In the genomic region with DNA sequence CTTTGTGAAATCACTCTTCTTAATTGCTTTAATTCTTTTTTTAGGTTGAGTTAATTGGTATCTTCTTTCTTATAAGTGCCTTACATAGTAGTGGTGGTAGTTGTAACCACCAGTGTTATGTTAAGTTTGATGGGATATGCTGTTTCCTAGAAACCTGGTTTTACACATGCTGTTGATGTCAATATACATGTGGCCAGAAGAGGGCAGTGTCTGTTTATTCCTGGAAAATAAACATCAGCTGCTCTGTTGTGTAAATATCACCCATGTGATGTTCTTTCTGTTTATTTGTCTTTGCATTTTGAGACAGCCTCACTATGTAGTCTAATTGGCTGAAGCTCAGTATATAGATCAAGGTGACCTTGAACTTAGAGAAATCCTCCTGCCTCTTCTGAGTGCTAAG, we compare ENCODE assay signal across 9 mouse cellular contexts. TPM values are rescaled to one million over a fixed set of nuclear protein-coding genes. Genes with fewer than 3 reads are reported as not detected.
DNase-seq lines count a peak whose midpoint lies in the region; ATAC-seq and TF ChIP-seq lines count a peak whose summit lies in the region.
"Had no signal": no experiment of that assay in that cellular context is flagged by ENCODE, and none has a peak within 500 bp of the region (broad histone marks: within the 10 kb centered on the region; RNA-seq: fewer than 3 reads in every experiment).

No protein-coding gene starts in this region.

- TF ChIP-seq CTCF in kidney, adult 2 months (conservative IDR thresholded peaks at IDR 0.05; ENCODE audit: insufficient read depth, insufficient read length, low read depth, low read length) = 0 out of 2 replicates have a peak, but pooled peaks have one; percentile 15
- TF ChIP-seq CTCF in hindbrain, postnatal 0 days (IDR thresholded peaks at IDR 0.05; ENCODE audit: low read depth) = peak; percentile 80
- TF ChIP-seq CTCF in stomach, postnatal 0 days (IDR thresholded peaks at IDR 0.05; ENCODE audit: low read depth) = peak; percentile 76

- no peaks in the 10 kb centered on the region for H3K4me1 ChIP-seq in kidney, adult 2 months (ENCODE audit: control insufficient read depth, insufficient read depth, low read length)
- H3K4me1 ChIP-seq in kidney, embryonic 14.5 days (ENCODE audit: control insufficient read depth, insufficient read depth, low read length) = no peaks in the 10 kb centered on the region
- no peaks in the 10 kb centered on the region for H3K4me1 ChIP-seq in hindbrain, postnatal 0 days (ENCODE audit: insufficient read depth, low read length)
- H3K4me1 ChIP-seq in stomach, postnatal 0 days (replicated peaks; ENCODE audit: control insufficient read depth, insufficient read depth) = no peaks in the 10 kb centered on the region
- H3K4me1 ChIP-seq: embryonic facial prominence, embryonic 15.5 days had no signal

- H3K36me3 ChIP-seq in kidney, adult 2 months (ENCODE audit: control insufficient read depth, insufficient read depth, low read length) = no peaks in the 10 kb centered on the region; the same call in 1 of the 2 replicates
- peaks cover 2% of the 10 kb centered on the region; the same call in 1 of the 2 replicates for H3K36me3 ChIP-seq in kidney, embryonic 14.5 days (ENCODE audit: control insufficient read depth, insufficient read depth, low read length)
- H3K36me3 ChIP-seq in hindbrain, postnatal 0 days (ENCODE audit: insufficient read depth, low read length) = peaks cover 3% of the 10 kb centered on the region; the same call in 1 of the 2 replicates
- H3K36me3 ChIP-seq in stomach, postnatal 0 days (ENCODE audit: control insufficient read depth, insufficient read depth, low read length) = peaks cover 4% of the 10 kb centered on the region; the same call in 1 of the 2 replicates

- H3K27me3 ChIP-seq in kidney, adult 2 months (replicated peaks; ENCODE audit: control insufficient read depth, insufficient read depth, low read length) = no peaks in the 10 kb centered on the region
- no peaks in the 10 kb centered on the region for H3K27me3 ChIP-seq in kidney, embryonic 14.5 days (ENCODE audit: control insufficient read depth, insufficient read depth, low read length)
- H3K27me3 ChIP-seq in hindbrain, postnatal 0 days (ENCODE audit: insufficient read depth, low read length) = no peaks in the 10 kb centered on the region
- H3K27me3 ChIP-seq in stomach, postnatal 0 days (ENCODE audit: control insufficient read depth, insufficient read depth, low read length) = no peaks in the 10 kb centered on the region
- H3K27me3 ChIP-seq: embryonic facial prominence, embryonic 15.5 days had no signal

- H3K9ac ChIP-seq in kidney, embryonic 14.5 days (ENCODE audit: low read depth, low read length) = no peak overlapping the region
- H3K9ac ChIP-seq in hindbrain, postnatal 0 days (replicated peaks; ENCODE audit: low read length) = no peak overlapping the region
- H3K9ac ChIP-seq in stomach, postnatal 0 days (ENCODE audit: low read length) = no peak overlapping the region
- H3K9ac ChIP-seq: embryonic facial prominence, embryonic 15.5 days had no signal

- H3K27ac ChIP-seq in kidney, adult 2 months (ENCODE audit: insufficient read depth, low read depth, low read length) = no peak overlapping the region
- H3K27ac ChIP-seq in kidney, embryonic 14.5 days (ENCODE audit: low read depth, low read length) = no peak overlapping the region
- H3K27ac ChIP-seq in hindbrain, postnatal 0 days = no peak overlapping the region
- H3K27ac ChIP-seq in stomach, postnatal 0 days (replicated peaks) = no peak overlapping the region
- H3K27ac ChIP-seq: embryonic facial prominence, embryonic 15.5 days had no signal

- no peak overlapping the region for H3K4me3 ChIP-seq in kidney, adult 2 months (ENCODE audit: insufficient read depth, low read depth, low read length)
- H3K4me3 ChIP-seq in kidney, embryonic 14.5 days (ENCODE audit: low read length) = no peak overlapping the region
- H3K4me3 ChIP-seq in hindbrain, postnatal 0 days (ENCODE audit: low read length) = no peak overlapping the region
- H3K4me3 ChIP-seq in stomach, postnatal 0 days (ENCODE audit: low read depth, low read length) = no peak overlapping the region
- H3K4me3 ChIP-seq: embryonic facial prominence, embryonic 15.5 days had no signal

- peak; percentile 32 for DNase-seq in kidney, adult 2 months
- peak; percentile 56 for DNase-seq in CD4-positive, CD25-positive, alpha-beta regulatory T cell, adult 2 months (ENCODE audit: low read depth, low spot score)
- DNase-seq in ZHBTc4 (ENCODE audit: low read depth, low spot score) = peak; percentile 71
- DNase-seq in hindbrain, postnatal 0 days (ENCODE audit: low spot score) = peak; percentile 74
- peak; percentile 19 for DNase-seq in stomach, postnatal 0 days (ENCODE audit: low spot score)
- DNase-seq in left cerebral cortex, adult 8-10 months (ENCODE audit: low spot score in 2 of 2) = no peak
- no peak for DNase-seq in right cerebral cortex, postnatal 14 days

- no peak for TF ChIP-seq POLR2A in kidney, adult 2 months (IDR thresholded peaks at IDR 0.05; ENCODE audit: low read depth, low read length)

- H3K9me3 ChIP-seq in kidney, embryonic 14.5 days (ENCODE audit: control insufficient read depth, low read length) = no peaks in the 10 kb centered on the region
- no peaks in the 10 kb centered on the region for H3K9me3 ChIP-seq in hindbrain, postnatal 0 days (ENCODE audit: low read length)
- H3K9me3 ChIP-seq in stomach, postnatal 0 days (ENCODE audit: control insufficient read depth, low read length) = no peaks in the 10 kb centered on the region
- H3K9me3 ChIP-seq: embryonic facial prominence, embryonic 15.5 days had no signal

- no peak for TF ChIP-seq EP300 in stomach, postnatal 0 days (optimal IDR thresholded peaks at IDR 0.05)

- no peak overlapping the region for H3K4me2 ChIP-seq in kidney, embryonic 14.5 days (replicated peaks; ENCODE audit: low read depth, low read length)
- H3K4me2 ChIP-seq in hindbrain, postnatal 0 days (ENCODE audit: low read depth, low read length) = no peak overlapping the region
- no peak overlapping the region for H3K4me2 ChIP-seq in stomach, postnatal 0 days (replicated peaks; ENCODE audit: low read depth)
- H3K4me2 ChIP-seq: embryonic facial prominence, embryonic 15.5 days had no signal

- no peak for ATAC-seq in kidney, embryonic 14.5 days (ENCODE audit: low FRiP score, low TSS enrichment)
- ATAC-seq in hindbrain, postnatal 0 days = 0 out of 2 replicates have a peak, but pooled peaks have one; percentile 21
- no peak for ATAC-seq in stomach, postnatal 0 days (ENCODE audit: low FRiP score, low TSS enrichment)

RNA-seq across cellular contexts. Expression of gene Atrn, which starts 55.6 kb away (rescaled TPM):
- 14.5 and 14.9 TPM in 2 replicates for polyA plus RNA-seq in kidney, adult 2 months (2012; rRNA removed)
- 8.2 and 11.6 TPM in 2 replicates for polyA plus RNA-seq in kidney, embryonic 14.5 days (2014; fragmentation: Nextera tagmentation; extraction: Ambion mirVana)
- 76.4 and 78.4 TPM in 2 replicates for total RNA-seq in hindbrain, postnatal 0 days (2014; rRNA removed)
- polyA plus RNA-seq in hindbrain, postnatal 0 days (2015; fragmentation: Nextera tagmentation; extraction: Ambion mirVana) = 11.2 and 12.6 TPM in 2 replicates
- 3.7 and 3.8 TPM in 2 replicates for polyA plus RNA-seq in stomach, postnatal 0 days (2015; fragmentation: Nextera tagmentation; extraction: Ambion mirVana)
- total RNA-seq in left cerebral cortex, adult 8-10 months (2022) = 100 to 1,000 TPM; 104 to 115 (median 108) TPM

RNA-seq across cellular contexts. Expression of gene 4930402H24Rik, which starts 55.6 kb away (rescaled TPM):
- polyA plus RNA-seq in kidney, adult 2 months (2012; rRNA removed) = 70.2 and 91.4 TPM in 2 replicates
- 20.6 and 35.0 TPM in 2 replicates for polyA plus RNA-seq in kidney, embryonic 14.5 days (2014; fragmentation: Nextera tagmentation; extraction: Ambion mirVana)
- 131 and 188 TPM in 2 replicates for total RNA-seq in hindbrain, postnatal 0 days (2014; rRNA removed)
- polyA plus RNA-seq in hindbrain, postnatal 0 days (2015; fragmentation: Nextera tagmentation; extraction: Ambion mirVana) = 57.2 and 57.6 TPM in 2 replicates
- polyA plus RNA-seq in stomach, postnatal 0 days (2015; fragmentation: Nextera tagmentation; extraction: Ambion mirVana) = 10.0 and 11.2 TPM in 2 replicates
- 10 to 100 TPM; 79.2 to 90.2 (median 83.6) TPM for total RNA-seq in left cerebral cortex, adult 8-10 months (2022)

Comparison
In these comparisons a context has a peak if more than half of its experiments do, and no peak if none do; other contexts are left out.
1. DNase-seq: peak in kidney, adult 2 months (single experiment), CD4-positive, CD25-positive, alpha-beta regulatory T cell, adult 2 months (single experiment), ZHBTc4 (single experiment), hindbrain, postnatal 0 days (single experiment) and stomach, postnatal 0 days (single experiment); none in left cerebral cortex, adult 8-10 months (0 of 2) and right cerebral cortex, postnatal 14 days (single experiment).
2. CTCF ChIP-seq: peak in every context shown above with its lines; median percentile 80 in hindbrain, postnatal 0 days; 76 in stomach, postnatal 0 days; 15 in kidney, adult 2 months.